Mouse (Mus musculus) E14TG2a.4 (cell line): Measurements from ENCODE around the gene Gdpd3.

Experiments used
- H3K27me3 ChIP-seq: 2 replicates; pipeline ENCODE4 v1.6.1; 2014; ENCODE audit warnings: low read length, control low read depth; ENCODE audit not compliant: insufficient read depth
- H3K36me3 ChIP-seq: 2 replicates; pipeline ENCODE4 v1.6.1; 2014; ENCODE audit warnings: low read length, control low read depth; ENCODE audit not compliant: insufficient read depth
- H3K4me1 ChIP-seq: replicated peaks from 2 replicates; pipeline ENCODE4 v1.6.1; 2014; ENCODE audit warnings: low read depth, low read length, control low read depth
- H3K4me3 ChIP-seq: replicated peaks from 2 replicates; pipeline ENCODE4 v1.5.1; 2014; ENCODE audit warnings: mild to moderate bottlenecking, low read length
- H3K9me3 ChIP-seq: 2 replicates; pipeline ENCODE4 v1.6.1; 2014; ENCODE audit warnings: low read length, control low read depth
- CTCF ChIP-seq: conservative IDR thresholded peaks from 2 replicates; pipeline ENCODE4 v1.5.1; 2014; ENCODE audit warnings: low read length
- NANOG ChIP-seq: IDR thresholded peaks from 2 replicates; pipeline ENCODE4 v1.6.1; 2014; ENCODE audit warnings: borderline replicate concordance, low read length, mixed read lengths
- POU5F1 ChIP-seq: IDR thresholded peaks from 2 replicates; pipeline ENCODE4 v1.6.1; 2014; ENCODE audit warnings: low read length, borderline replicate concordance

Gdpd3 gene

GRCm38 (mm10) chr7:126816494-126816893 is 50.4 kb downstream of the Gdpd3 start:
- TF ChIP-seq NANOG (no peak), CTCF (no peak), POU5F1 (no peak)
- Histone ChIP-seq H3K36me3 (no peaks in the 10 kb centered on the region), H3K4me1 (peaks cover 41% of the 10 kb centered on the region), H3K27me3 (0 out of 2 replicates have a peak, but pooled peaks cover 3% of the 10 kb centered on the region), H3K4me3 (no peak overlapping the region), H3K9me3 (peaks cover 4% of the 10 kb centered on the region)

- Histone ChIP-seq H3K4me1 (peaks cover 46% of the 10 kb centered on the region), H3K27me3 (peaks cover 8% of the 10 kb centered on the region; the same call in 1 of the 2 replicates), H3K4me3 (no peak overlapping the region), H3K36me3 (no peaks in the 10 kb centered on the region), H3K9me3 (peaks cover 4% of the 10 kb centered on the region)
- TF ChIP-seq POU5F1: no peak
- TF ChIP-seq NANOG: no peak
- no peak for TF ChIP-seq CTCF
Observed at GRCm38 (mm10) chr7:126817595-126817994, 51.5 kb downstream of the Gdpd3 start.

GRCm38 (mm10) chr7:126818818-126819217 is 52.7 kb downstream of the Gdpd3 start:
- no peak overlapping the region for H3K4me3 ChIP-seq
- H3K4me1 ChIP-seq: peaks cover 43% of the 10 kb centered on the region
- peaks cover 4% of the 10 kb centered on the region for H3K9me3 ChIP-seq
- no peaks in the 10 kb centered on the region for H3K36me3 ChIP-seq
- TF ChIP-seq NANOG (no peak), CTCF (peak; percentile 90)
- peaks cover 18% of the 10 kb centered on the region for H3K27me3 ChIP-seq

GRCm38 (mm10) chr7:126821835-126822511 is 55.8 kb downstream of the Gdpd3 start:
- Histone ChIP-seq H3K9me3 (peaks cover 4% of the 10 kb centered on the region), H3K4me1 (peaks cover 46% of the 10 kb centered on the region), H3K36me3 (no peaks in the 10 kb centered on the region), H3K4me3 (peak overlapping the region; percentile 23; the same call in 1 of the 2 replicates), H3K27me3 (peaks cover 31% of the 10 kb centered on the region)
- no peak for TF ChIP-seq NANOG
- peak; percentile 99 for TF ChIP-seq CTCF
- TF ChIP-seq POU5F1: no peak

GRCm38 (mm10) chr7:126822741-126823140 is 56.6 kb downstream of the Gdpd3 start:
- Histone ChIP-seq H3K27me3 (peaks cover 33% of the 10 kb centered on the region), H3K4me3 (peak overlapping the region; percentile 61), H3K9me3 (peaks cover 4% of the 10 kb centered on the region), H3K36me3 (no peaks in the 10 kb centered on the region), H3K4me1 (peaks cover 40% of the 10 kb centered on the region)
- TF ChIP-seq CTCF (no peak), POU5F1 (no peak), NANOG (no peak)

- H3K4me1 ChIP-seq: peaks cover 37% of the 10 kb centered on the region
- peaks cover 35% of the 10 kb centered on the region for H3K27me3 ChIP-seq
- peaks cover 4% of the 10 kb centered on the region for H3K9me3 ChIP-seq
- no peak for TF ChIP-seq POU5F1
- no peak for TF ChIP-seq NANOG
- no peak for TF ChIP-seq CTCF
- peak overlapping the region; percentile 61 for H3K4me3 ChIP-seq
- no peaks in the 10 kb centered on the region for H3K36me3 ChIP-seq
Observed at GRCm38 (mm10) chr7:126823202-126823711, 57.1 kb downstream of the Gdpd3 start.

GRCm38 (mm10) chr7:126823940-126824339 is 57.8 kb downstream of the Gdpd3 start:
- Histone ChIP-seq H3K27me3 (peaks cover 35% of the 10 kb centered on the region), H3K36me3 (no peaks in the 10 kb centered on the region), H3K4me1 (peaks cover 43% of the 10 kb centered on the region), H3K4me3 (peak overlapping the region; percentile 60), H3K9me3 (peaks cover 3% of the 10 kb centered on the region)
- TF ChIP-seq POU5F1 (no peak), NANOG (no peak), CTCF (no peak)
